8 mouse cellular contexts compared by ENCODE assay signal in genomic region chr9:50659392-50660217, GRCm38 (mm10). TPM values are rescaled to one million over a fixed set of nuclear protein-coding genes. Genes with fewer than 3 reads are reported as not detected.
DNase-seq lines count a peak whose midpoint lies in the region; ATAC-seq and TF ChIP-seq lines count a peak whose summit lies in the region.

Dlat (minus strand) TSS chr9:50659780.

- H3K27me3 ChIP-seq in heart, embryonic 10.5 days (ENCODE audit: insufficient read depth, poor library complexity, severe bottlenecking) = no peaks in the 10 kb centered on the region
- no peaks in the 10 kb centered on the region for H3K27me3 ChIP-seq in kidney, embryonic 15.5 days

- ATAC-seq in kidney, embryonic 15.5 days (replicated peaks; ENCODE audit: low FRiP score) = peak; percentile 91
- ATAC-seq in monocyte, adult 5-6 weeks (replicated peaks; ENCODE audit: insufficient number of reproducible peaks, low FRiP score, low TSS enrichment, poor library complexity, severe bottlenecking) = peak; percentile 92

- TF ChIP-seq CTCF in bone marrow macrophage, adult 2 months (IDR thresholded peaks at IDR 0.05; ENCODE audit: low read depth, low read length) = no peak
- TF ChIP-seq CTCF in embryonic fibroblast, embryonic 13.5 days (IDR thresholded peaks at IDR 0.05; ENCODE audit: borderline replicate concordance, insufficient read depth, low read length) = no peak

- no peaks in the 10 kb centered on the region for H3K9me3 ChIP-seq in heart, embryonic 10.5 days
- H3K9me3 ChIP-seq in kidney, embryonic 15.5 days (replicated peaks) = no peaks in the 10 kb centered on the region

- DNase-seq in A20 (ENCODE audit: low read depth, low spot score) (peak; percentile 95), liver (peak; percentile 86)
- peak; percentile 93 for DNase-seq in heart, embryonic 10.5 days (ENCODE audit: low spot score)
- DNase-seq in spleen, postnatal 4 days (ENCODE audit: low spot score in 2 of 2) = peak; percentile 78 to 89

- under 1% methylated on average over 63 of the region's 63 CpGs for WGBS in heart, embryonic 10.5 days
- WGBS in kidney, embryonic 15.5 days = under 1% methylated on average over 63 of the region's 63 CpGs

- peaks cover 31% of the 10 kb centered on the region for H3K36me3 ChIP-seq in heart, embryonic 10.5 days
- H3K36me3 ChIP-seq in kidney, embryonic 15.5 days = peaks cover 32% of the 10 kb centered on the region

- peak within 1 kb of the TSS; percentile 90 for H3K9ac ChIP-seq in kidney, embryonic 15.5 days

- peak within 1 kb of the TSS; percentile 79 for H3K4me2 ChIP-seq in kidney, embryonic 15.5 days

- H3K4me1 ChIP-seq in bone marrow macrophage, adult 2 months (ENCODE audit: control insufficient read depth, insufficient read depth, low read length) = peaks cover 8% of the 10 kb centered on the region
- H3K4me1 ChIP-seq in embryonic fibroblast, embryonic 13.5 days (ENCODE audit: control insufficient read depth, insufficient read depth, low read length) = peaks cover 2% of the 10 kb centered on the region; the same call in 1 of the 2 replicates
- peaks cover 14% of the 10 kb centered on the region for H3K4me1 ChIP-seq in heart, embryonic 10.5 days
- H3K4me1 ChIP-seq in kidney, embryonic 15.5 days = peaks cover 17% of the 10 kb centered on the region

- H3K27ac ChIP-seq in bone marrow macrophage, adult 2 months (ENCODE audit: insufficient read depth, low read depth, low read length) = peak within 1 kb of the TSS; percentile 53
- peak within 1 kb of the TSS; percentile 49 for H3K27ac ChIP-seq in embryonic fibroblast, embryonic 13.5 days (ENCODE audit: insufficient read depth, low read length)
- H3K27ac ChIP-seq in heart, embryonic 10.5 days = peak within 1 kb of the TSS; percentile 97
- peak within 1 kb of the TSS; percentile 94 for H3K27ac ChIP-seq in kidney, embryonic 15.5 days

- peak within 1 kb of the TSS; percentile 84 for H3K4me3 ChIP-seq in bone marrow macrophage, adult 2 months (ENCODE audit: insufficient read depth, low read length)
- H3K4me3 ChIP-seq in embryonic fibroblast, embryonic 13.5 days (ENCODE audit: insufficient read depth, low read length) = peak within 1 kb of the TSS; percentile 66
- H3K4me3 ChIP-seq in heart, embryonic 10.5 days = peak within 1 kb of the TSS; percentile 77
- peak within 1 kb of the TSS; percentile 79 for H3K4me3 ChIP-seq in kidney, embryonic 15.5 days (replicated peaks)

- peak; percentile 11; the same call in 1 of the 2 replicates for TF ChIP-seq POLR2A in bone marrow macrophage, adult 2 months (IDR thresholded peaks at IDR 0.05; ENCODE audit: borderline replicate concordance, low read depth, low read length)
- TF ChIP-seq POLR2A in embryonic fibroblast, embryonic 13.5 days (IDR thresholded peaks at IDR 0.05; ENCODE audit: low read depth, low read length) = peak; percentile 86

RNA-seq across cellular contexts. Expression of gene Dlat, which starts in this region (rescaled TPM):
- polyA plus RNA-seq in bone marrow macrophage, adult 2 months (2012; ENCODE audit: insufficient read depth, insufficient read length, missing spikeins) = 29.3 and 32.1 TPM in 2 replicates
- 46.2 and 50.0 TPM in 2 replicates for polyA plus RNA-seq in embryonic fibroblast, embryonic 13.5 days (2011; ENCODE audit: insufficient read length, low read depth, missing spikeins)
- 105 and 151 TPM in 2 replicates for polyA plus RNA-seq in heart, embryonic 10.5 days (2016; fragmentation: Nextera tagmentation; extraction: Ambion mirVana)
- polyA plus RNA-seq in kidney, embryonic 15.5 days (2015; fragmentation: Nextera tagmentation; extraction: Ambion mirVana) = 60.4 and 67.2 TPM in 2 replicates
- total RNA-seq in monocyte, adult 5-6 weeks (2017) = 19.0 to 26.5 TPM (median 26.5 TPM) in 3 replicates

Comparison
In these comparisons a context has a peak if more than half of its experiments do, and no peak if none do; other contexts are left out.
1. Peak in every context shown above with its lines: DNase-seq, ATAC-seq, H3K4me3 ChIP-seq and H3K27ac ChIP-seq.